Mouse (Mus musculus) heart, postnatal 10 days (tissue): ENCODE measurements around the gene Slc1a6. TPM values are rescaled to one million over a fixed set of nuclear protein-coding genes. Genes with fewer than 3 reads are reported as not detected.
"Not testable (repeated sequence)": the region's sequence is repeated elsewhere in the genome, so short reads cannot be mapped to it uniquely, and the experiment has no call there.

Experiments used
- DNase-seq, 2 experiments: peaks; one replicate each; pipeline ENCODE4 v3.0.0; 2021
- intact Hi-C: fragments of 180-260 bp; cut with DNase I; formaldehyde crosslinking; loops from one replicate; pipeline ENCODE4 v1.15.1; 2025
- total RNA-seq, 2 experiments: library from RNA; stranded (reverse); gene quantifications; 2 replicates each; pipeline ENCODE4 v1.2.3; 2021

Slc1a6 gene
- total RNA-seq = under 1 TPM in 1 of 2 experiments, not detected in 1; 0.34 TPM

DNA sequence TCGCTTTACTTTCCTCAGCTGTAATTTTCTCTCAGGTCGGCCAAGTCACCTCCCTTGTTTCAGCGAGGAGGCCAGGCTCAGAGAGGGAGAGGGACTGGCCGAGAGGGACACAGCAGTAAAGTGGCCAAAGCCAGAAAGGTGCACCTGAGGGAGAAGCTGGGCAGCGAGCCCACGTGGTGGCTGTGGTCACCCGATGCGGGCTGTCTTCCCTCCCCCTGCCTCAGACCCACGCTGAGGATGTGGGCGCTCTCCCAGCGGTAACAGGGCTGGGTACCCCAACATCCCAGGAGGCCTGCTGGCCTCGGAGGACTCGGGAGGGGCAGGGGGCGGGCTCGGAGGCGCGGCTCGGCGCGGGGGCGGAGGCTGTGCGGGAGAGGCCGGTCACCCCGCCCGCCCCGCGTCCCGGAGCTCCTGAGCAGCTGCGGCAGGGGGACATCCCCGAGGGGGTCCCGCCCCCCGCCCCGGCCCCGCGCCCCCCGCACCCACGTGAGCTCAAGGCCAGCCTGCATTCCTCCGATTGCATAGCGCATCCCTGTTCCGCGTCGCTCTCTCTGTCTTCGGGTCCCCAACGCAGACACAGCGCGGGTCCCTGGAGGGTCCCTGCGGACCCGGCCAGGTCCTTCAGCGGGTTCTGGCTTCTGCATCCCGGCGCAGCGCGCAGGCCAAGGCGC lies at the start of gene Slc1a6:
Gene Slc1a6 (plus strand): TSS at position 516 of the 671 bp plus-strand sequence.
- DNase-seq = peak in 1 of 2 experiments; percentile 17
- intact Hi-C loops = no loop called here

GRCm38 (mm10) chr10:78739821-78740220 lies 40.5 kb upstream of the Slc1a6 start:
- intact Hi-C loops = no loop called here
- no peak for DNase-seq

DNA sequence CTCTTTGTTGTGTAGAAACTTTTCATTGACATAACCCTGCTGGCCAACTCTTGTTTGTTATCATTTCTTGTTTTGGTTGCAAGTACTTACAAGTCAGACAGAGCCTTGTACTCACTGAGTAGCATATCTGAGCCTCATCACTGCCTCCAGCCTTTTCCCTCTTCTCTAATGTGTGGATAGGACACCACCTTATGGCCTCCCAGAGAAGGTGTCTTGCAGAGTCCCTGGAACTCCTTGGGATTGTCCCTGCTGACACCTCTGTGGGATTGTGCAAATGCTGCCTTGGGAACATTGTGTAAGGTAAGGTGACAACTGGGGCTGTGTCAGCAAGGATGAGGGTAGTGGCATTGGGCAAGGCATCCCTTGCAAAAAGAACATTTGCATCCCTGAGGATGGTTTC lies 36.6 kb upstream of the Slc1a6 start:
- DNase-seq = no peak
- intact Hi-C loops = no loop called here

DNA sequence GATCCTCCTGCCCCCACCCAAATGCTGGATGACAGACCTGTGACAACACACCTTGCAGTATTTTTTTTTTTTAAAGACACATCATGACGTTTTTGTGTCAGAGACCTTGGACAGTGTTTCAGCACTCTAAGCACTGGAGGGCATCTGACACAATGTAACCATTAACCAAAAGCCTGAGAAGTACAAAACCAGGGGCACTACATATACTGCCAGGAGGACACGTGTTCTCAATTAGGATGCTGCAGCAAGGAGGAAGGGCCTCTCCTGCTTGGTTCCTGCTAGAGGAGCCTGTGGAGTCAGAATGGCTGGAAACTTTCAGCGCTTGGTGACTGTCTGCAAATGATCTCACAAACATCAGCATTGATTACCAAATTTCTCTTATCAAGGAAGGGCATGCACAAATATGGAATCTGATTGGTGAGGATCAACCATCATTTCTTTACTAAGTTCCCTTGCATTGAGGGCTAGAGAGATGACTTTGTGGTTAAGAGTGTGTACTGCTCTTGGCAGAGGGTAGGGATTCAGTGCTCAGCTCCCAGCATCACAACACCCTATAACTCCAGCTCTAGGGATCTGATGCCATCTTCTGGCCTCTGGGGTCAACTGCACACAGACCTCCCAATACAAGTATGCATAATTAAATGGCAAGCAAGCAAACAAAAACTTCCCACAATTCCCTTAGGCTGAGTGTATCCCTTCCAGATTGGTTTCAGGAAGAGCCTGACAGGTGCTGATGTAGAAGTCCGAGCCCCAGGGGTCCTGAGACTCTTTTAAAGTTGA lies 34.7 kb upstream of the Slc1a6 start:
- DNase-seq = no peak
- intact Hi-C loops = no loop called here

DNA sequence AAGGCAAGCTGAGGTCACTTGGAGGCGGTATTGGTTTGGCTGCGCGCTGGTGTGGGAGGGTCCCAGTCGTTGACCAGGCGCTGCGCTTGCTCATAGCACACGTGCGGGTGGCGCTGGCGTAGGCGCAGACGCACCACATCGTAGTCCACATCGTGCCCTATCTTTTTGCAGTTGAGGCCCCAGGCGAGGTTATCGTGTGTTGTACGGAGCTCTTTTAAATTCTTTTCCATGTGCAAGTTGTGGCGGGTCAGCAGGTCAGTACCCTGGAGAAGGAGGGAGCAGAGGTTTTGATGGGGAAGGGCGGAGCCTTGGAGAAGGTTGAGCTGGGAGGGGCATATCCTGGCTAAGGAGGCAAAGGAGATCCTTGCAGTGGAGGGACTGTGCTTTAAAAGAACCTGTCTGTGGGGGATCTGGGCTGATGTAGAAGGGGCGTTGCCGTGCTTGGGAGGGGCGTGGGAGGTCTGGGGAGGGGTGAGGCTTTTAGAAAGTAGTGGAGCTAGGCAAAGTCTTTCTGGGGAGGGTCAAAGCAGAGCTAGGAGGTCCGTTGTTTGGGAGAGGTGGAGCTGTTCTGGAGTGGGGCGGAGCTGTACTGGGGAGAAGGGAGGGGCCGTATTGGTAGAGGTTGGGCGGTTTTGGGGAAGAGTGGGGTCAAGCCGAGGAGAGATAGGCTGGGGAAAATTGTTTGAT lies 33.1 kb upstream of the Slc1a6 start:
- intact Hi-C loops = no loop called here
- peak in 1 of 2 experiments; percentile 6 for DNase-seq

GRCm38 (mm10) chr10:78748161-78748560 lies 32.1 kb upstream of the Slc1a6 start:
- DNase-seq = no peak
- intact Hi-C loops = no loop called here

DNA sequence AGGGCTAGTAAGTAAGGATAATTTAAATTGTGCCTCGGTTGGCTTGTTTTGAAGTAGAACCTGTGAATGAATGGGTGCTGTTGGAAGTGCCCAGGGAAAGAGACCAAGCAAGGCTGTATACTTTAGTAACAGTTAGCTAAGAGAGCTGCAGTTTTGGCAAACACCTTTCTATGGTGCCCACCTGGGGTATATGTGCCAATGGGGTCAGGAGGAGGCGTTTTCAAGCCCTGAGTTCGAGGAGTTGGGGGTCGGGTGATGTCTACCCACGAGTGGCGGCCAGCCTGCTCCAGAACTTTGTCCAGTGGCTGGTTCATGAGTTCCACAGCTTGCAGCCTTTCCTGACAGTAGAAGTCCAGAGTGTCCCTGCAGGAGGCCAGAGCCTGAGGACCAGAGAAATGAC lies 31.4 kb upstream of the Slc1a6 start:
- intact Hi-C loops = no loop called here
- DNase-seq = no peak

DNA sequence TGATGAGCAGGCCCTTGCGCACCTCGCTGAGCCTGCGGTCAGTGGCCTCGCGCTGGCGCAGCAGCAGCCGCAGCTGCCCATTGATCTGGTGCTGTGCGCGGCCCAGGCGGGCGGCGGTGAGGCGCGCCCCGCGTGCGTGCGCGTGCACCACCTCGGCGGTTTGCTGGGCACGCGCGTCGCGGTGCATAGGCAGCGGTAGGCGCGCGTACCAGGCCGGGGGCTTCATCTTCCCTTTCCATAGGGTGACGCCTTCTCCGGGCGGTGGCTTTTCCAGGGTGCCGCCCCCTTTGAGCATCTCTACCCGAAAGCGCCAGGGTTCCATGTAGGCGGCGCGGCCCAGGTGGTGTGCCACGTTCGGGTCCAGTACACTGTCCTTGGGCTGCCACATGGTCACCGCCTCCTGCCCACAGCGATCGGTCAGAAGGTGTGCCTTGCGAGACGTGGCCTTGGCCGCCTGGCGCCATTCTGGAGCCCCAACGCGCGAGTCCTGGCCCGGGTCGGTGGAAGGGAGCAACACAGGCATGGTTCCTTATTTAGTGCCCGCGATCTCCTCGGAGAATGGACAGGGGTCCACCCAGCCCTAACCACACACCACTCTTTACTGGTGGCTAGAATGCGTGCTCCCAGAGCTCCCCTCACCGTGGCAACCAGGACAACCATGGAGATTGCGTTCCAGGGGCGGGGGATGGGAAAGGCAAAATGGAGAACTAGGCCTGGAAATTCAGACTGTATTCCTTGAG lies 27.7 kb upstream of the Slc1a6 start, which contains the start of gene Ccdc105:
Gene Ccdc105 (minus strand): TSS at position 614 of the 740 bp plus-strand sequence.
- DNase-seq = peak; percentile 23 to 28

GRCm38 (mm10) chr10:78756021-78756420 lies 24.3 kb upstream of the Slc1a6 start:
- peak; percentile 67 to 80 for DNase-seq
- intact Hi-C loops = loop anchor here (1.0 kb wide), 1 partner anchor 360 kb away; no protein-coding TSS in a partner anchor

More for the DNA sequence above, 27.7 kb upstream of the Slc1a6 start, which contains the start of gene Ccdc105:
- intact Hi-C loops = no loop called here

DNA sequence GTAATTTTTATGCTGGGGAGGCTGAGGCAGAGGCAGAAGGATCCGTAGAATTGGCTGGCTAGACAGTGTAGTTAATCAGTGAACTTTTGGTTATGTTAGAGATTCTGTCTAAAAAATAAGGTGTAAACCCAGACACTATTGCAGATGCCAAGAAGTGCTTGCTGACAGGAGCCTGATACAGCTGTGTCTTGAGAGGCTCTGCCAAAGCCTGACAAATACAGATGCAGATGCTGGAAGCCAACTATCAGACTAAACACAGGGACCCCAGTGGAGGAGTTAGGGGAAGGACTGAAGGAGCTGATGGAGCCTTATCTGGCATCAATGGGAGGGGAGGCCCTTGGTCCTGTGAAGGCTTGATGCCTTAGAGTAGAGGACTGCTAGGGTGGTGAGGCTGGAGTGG lies 14.7 kb upstream of the Slc1a6 start:
- intact Hi-C loops = no loop called here
- DNase-seq = no peak

GRCm38 (mm10) chr10:78775830-78776229 lies 4.5 kb upstream of the Slc1a6 start:
- no peak for DNase-seq
- intact Hi-C loops = no loop called here

DNA sequence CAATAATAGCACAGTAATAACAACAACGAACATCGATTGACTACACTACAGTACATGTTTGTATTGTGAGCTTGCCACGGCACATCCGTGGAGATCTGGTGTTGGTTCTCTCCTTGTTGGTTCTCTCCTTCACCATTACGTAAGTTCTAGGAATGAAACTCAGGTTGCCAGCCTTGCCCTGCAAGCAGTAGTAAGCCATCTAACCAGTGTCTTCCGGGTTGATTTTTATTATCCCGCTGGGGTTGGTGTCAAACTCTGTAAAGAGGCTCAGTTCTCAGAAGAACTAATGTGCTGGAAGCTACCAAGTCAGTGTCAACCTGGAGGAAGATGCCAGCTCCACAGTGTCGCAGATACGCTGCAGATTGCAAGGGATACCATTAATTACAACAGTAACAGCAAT lies 769 bp upstream of the Slc1a6 start:
- intact Hi-C loops = no loop called here
- DNase-seq = no peak

- intact Hi-C loops = no loop called here
- peak; percentile 65 to 77 for DNase-seq
These were observed 7.3 kb downstream of the Slc1a6 start for GRCm38 (mm10) chr10:78787566-78788087.

DNA sequence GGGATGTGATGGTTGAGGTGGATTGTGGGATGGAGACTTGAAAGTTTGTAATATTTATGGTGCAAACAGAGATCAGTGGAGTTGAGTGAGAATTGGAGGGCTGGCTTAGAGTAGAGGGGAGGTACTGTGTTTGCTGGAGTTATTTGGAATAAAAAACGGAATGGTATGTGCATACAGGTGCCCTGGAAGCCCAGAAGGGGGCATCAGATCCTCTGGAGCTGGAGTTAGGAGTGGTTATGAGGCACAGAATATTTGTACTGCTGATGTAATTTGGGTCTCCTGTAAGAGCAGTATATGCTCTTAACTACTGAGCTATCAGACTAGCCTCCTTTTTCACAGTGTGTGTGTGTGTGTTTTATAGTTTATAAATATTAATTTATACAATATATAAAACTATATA lies 10.3 kb downstream of the Slc1a6 start:
- DNase-seq = no peak
- intact Hi-C loops = no loop called here

- no peak for DNase-seq
- intact Hi-C loops = no loop called here
These were observed 21.2 kb downstream of the Slc1a6 start for GRCm38 (mm10) chr10:78801449-78801848.

- DNase-seq = peak; percentile 4 to 11
- intact Hi-C loops = no loop called here
These were observed 32.2 kb downstream of the Slc1a6 start for GRCm38 (mm10) chr10:78812358-78813060.

- intact Hi-C loops, DNase-seq: not testable (repeated sequence)
These were observed 60.2 kb downstream of the Slc1a6 start for GRCm38 (mm10) chr10:78840456-78840855.

DNA sequence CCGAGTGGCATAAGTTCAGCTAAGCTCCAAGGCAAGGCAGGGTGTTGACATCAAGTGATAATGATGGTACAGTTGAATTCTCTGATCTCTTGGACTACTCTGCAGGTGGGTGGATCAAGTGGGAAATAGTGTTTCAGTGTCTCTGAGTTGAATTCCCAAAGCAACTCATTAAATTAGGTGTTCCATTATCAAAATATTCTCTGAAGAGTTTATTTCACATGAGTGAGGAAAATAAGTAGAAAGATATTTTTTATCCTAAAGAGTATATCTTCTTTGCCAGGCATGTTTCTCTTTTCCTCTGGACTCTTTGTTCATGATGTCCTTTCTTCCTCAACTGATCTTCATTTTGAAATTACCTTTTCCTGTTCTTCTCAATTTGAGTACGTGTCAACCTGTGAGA lies 71.8 kb downstream of the Slc1a6 start, which contains the start of gene Olfr1356:
Gene Olfr1356 (minus strand): TSS at position 101 of the 400 bp plus-strand sequence.
- intact Hi-C loops = no loop called here
- DNase-seq = no peak
